Mouse (Mus musculus): Measurements from ENCODE around the gene Ugt1a2.

The Ugt1a2 gene

DNA sequence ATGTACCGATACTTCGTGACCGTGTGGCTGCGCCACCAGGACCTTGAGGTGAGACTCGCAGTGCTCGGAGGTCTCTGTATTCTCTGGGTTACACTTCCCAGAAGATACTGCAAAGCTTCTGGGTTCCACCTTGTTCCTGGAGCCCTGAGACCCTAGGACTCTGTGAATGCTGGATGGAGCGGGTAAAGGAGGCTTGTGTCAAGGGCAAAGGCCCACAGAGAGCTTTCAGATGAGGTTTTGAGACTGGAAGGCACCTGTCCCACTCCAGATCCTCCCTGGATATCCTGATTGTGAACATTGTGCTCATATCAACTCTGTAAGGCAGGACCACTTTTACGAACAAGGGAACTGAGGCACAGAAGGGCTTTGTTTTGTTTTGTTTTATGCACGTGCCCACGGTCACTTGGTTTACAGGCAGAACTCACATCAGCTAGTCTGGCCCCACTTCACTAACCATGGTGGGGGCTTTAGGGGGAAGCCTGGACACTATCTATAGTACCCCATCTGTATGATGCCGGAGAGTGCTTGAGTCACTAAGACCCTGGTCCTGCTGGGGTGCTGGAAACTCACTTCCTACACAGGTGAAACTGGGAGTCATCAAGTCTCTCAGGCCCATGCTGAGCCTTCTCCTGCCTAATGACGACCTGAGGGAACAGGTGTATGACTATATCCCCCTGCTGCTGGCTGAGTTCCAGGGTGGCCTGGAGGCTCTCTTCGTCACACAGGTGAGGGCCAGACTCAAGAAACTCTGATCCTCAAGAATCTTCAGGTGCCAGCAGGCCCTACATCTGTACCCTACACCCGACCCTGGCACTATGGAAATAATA, 33.2 kb downstream of the Ugt1a2 start:
- DNase-seq (ENCODE audit: low spot score in 2 of 2) = no peak

DNA sequence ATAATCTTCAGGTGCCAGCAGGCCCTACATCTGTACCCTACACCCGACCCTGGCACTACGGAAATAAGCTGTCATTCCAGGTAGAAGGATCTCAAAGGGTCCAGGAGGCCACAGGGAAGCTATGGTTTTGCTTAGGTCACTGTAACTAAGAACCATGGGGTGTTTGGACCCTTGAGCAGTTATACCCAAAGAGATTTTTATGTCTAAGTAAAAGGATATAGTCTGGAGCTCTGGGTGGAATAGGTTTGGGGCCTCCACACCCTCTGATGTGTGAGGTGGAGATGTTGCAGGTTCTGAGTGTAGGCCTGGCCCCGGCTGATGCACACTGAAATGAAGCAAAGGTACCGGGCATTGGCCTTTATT, 33.8 kb downstream of the Ugt1a2 start:
- DNase-seq (ENCODE audit: low spot score in 2 of 2) = no peak

DNA sequence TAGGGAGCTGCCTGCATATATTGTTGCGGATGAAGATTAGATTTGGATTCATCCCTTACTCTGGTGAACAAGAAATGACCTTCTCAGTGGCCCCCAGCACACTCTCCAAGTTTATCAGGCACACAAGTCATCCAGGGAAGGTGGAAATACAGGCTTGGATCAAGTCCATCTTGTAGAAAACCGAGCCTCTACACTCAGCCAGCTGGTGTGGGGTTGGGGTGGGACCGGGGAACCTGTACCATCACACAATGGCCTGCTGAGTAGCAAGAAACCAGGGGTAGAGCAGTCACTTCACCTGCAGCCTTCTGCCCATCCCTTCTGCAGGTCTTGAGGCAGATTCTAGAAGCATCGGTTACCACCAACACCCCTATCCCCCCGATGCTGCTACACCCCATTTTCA, 34.2 kb downstream of the Ugt1a2 start:
- no peak for DNase-seq (ENCODE audit: low spot score in 2 of 2)

DNA sequence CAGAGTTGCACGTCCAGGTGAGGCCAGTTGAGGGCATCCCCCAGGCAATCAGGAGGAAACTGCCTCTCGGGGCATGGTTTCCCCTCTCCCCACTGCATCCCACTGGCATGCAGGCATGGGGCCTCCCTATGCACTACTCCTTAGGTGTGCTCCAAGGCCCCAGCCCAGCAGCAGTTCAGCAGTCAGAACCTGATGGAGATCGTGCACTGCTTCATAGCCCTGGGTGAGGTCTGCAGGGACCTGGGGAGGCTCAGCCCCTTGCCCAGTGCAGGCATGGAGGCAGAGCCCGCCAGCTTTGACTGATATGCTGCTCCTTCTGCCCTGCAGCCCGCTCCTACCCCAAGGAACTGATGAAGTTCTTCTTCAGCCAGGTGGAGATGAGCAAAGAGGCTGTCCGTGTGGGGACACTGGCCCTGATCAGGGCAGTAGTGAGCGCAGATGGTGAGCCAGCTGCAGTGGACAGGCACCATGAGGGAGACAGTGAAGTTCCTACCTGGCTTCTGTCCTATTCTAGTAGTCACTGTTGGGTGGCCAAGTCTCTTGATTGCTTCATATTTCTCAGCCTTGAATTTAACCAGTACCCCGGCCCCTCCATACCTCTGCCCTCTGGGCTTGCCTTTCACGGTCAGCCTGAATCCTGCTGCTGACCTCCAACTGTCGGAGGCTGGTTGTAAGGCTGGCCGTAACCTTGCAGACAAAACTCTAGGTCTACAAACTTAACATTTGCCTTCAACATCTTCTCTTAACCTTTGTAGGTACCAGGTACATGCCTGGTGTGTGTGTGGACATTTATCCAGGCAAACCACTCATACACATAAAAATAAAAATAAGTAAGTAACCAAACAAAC, 34.9 kb downstream of the Ugt1a2 start:
- no peak for DNase-seq (ENCODE audit: low spot score in 2 of 2)

DNA sequence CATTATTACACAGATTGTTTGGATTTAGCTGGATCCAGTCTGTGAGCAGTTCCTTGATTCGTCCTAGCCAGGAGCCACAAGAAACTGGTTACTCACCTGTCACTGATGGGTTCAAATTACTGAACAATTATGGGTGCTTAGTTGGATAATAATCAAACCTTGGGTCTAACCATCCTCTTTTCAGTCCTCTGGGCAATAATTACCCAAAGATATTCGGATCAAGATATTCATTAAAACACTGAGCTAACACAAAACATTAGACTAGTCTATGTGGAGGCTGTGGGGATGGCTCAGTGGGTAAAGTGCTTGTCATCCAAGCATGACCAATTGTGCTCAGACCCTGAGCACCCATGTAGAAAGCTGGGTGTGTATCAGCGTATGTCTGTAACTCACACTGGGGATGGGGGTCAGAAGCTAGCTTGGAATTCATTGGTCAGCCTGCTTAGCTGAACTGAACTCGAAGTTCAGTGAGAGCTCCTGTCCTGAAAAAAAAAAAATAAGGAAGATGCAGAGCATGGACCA, 35.6 kb downstream of the Ugt1a2 start:
- no peak for DNase-seq (ENCODE audit: low spot score in 2 of 2)

DNA sequence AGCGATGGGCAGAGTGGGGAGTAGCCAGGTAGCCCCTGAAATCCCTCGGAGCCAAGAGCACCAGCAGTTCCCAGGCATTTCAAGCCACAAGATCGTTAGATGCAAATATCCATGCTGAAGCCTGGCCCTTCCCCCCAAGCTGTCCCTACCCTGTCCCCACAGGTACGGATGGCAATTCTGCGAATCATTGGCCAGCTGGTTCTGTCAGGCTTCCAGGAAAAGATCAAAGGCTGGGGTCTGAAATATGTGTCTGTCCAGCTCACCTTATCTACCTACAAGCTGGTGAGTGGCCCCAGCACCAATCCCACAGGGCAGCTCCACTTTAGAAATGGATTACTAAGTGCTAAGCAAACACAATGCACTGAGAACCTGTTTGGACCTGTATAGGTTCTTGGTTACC, 36.9 kb downstream of the Ugt1a2 start:
- no peak for DNase-seq (ENCODE audit: low spot score in 2 of 2)

DNA sequence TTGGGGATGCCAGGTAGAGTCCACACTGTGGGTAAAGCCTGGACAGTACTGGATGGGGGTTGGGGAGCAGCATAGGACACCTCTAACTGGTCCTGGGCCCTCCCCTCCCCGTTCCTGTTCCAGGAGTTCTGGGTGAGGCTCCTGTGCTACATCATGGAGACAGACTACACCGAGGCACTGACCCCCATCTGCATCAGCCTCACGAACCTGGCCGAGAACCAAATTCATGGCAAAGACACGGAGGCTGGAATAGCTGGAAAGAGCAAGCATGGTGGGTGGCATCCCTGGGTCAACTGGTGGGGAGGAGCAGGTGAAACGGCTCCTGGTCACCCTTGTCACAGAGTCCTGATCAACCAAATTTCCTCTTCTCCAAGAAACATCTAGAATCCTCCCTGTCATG, 38.4 kb downstream of the Ugt1a2 start:
- no peak for DNase-seq (ENCODE audit: low spot score in 2 of 2)

DNA sequence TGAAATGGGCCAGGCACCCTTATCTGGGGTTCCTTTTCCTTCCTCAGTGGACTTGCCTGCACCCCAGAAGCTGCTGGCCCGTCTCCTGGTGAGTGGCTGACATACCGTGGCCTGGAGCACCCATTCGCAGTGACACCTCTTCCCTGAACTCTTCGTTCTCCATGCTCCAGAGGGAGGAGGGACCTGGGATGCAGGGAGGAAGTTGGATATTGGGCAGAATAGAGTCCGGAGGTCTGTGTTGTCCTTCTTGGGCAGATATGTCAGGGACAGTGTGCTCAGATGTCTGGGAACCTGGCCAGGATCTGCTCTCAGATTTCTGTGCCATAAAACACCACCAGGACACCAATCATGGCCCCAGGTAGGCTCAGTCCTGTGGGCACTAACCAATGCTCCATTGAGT, 39.7 kb downstream of the Ugt1a2 start:
- no peak for DNase-seq (ENCODE audit: low spot score in 2 of 2)

DNA sequence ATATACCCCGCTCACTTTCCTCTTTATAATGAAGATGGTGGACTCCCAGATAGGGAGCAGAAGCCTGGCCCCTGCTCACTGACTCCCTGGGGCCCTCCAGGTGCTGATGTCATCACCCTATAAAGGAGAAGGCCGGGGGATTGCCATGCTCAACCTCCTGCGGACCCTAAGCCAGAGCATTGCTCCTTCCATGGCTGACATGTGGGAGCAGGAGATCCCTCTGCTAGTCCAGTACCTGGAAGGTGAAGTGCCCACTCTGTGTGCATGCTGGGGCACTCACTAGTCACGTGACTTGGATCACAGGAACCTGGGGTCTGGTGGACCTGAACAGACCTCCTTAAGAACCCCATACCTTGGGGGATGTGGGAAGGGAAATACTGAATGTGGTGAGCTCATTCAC, 40.2 kb downstream of the Ugt1a2 start:
- no peak for DNase-seq (ENCODE audit: low spot score in 2 of 2)

DNA sequence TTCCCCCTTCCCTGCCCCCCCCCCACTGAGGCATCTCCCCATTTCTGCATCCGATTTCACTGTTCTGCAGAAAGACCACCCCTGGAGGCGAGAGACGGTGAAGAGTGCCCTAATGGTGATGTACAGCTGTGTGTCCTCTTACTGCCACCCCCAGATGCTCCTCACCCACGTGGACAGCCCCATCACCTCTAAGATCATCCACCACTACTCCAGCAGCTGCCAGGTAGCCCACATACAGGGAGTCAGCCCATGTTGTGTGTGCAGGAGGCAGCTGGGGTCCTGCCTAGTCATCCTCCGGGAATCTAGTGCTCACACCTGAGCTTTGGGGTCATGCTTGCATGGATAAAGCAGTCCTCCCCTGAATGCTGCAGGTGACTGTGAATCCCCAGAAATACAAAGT, 43.5 kb downstream of the Ugt1a2 start:
- no peak for DNase-seq (ENCODE audit: low spot score in 2 of 2)

DNA sequence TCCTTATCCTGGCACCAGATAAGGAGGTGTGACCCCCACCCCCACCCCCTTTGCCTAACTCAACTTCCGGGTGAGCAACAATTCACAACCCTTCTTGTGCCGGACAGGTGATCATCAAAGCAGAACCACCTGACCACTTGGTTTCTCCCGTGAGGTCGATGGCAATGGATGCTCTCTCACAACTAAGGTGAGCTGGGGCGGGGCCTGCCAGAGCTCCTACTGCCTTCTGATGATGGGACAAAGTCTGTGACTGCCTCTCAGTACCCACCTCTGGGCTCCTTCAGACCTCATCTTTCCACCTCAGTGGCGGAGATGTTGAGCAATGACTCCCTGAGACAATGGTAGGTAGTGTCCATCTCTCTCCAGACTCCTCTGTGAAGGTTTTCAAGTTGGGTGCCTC, 45.5 kb downstream of the Ugt1a2 start:
- no peak for DNase-seq (ENCODE audit: low spot score in 2 of 2)

DNA sequence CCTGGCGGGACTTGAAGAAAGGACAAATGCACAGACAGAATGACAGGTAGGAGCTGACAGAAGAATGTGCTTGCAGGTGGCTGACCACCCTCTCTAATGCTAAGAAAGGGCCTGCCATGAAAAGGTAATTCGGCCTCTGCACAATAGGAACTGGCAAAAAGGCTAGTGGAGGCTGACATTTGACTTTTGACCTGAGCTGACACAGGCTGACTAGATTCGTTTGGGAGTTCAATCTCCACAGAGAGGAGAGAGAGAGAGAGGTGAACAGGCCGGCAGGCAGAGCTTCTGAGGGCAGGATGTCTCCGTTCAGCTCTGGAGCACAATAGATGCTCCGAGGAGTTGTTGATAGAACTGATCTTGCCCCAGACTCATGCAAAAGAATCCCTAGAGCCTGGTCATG, 46.0 kb downstream of the Ugt1a2 start:
- DNase-seq (ENCODE audit: low spot score in 2 of 2) = no peak

DNA sequence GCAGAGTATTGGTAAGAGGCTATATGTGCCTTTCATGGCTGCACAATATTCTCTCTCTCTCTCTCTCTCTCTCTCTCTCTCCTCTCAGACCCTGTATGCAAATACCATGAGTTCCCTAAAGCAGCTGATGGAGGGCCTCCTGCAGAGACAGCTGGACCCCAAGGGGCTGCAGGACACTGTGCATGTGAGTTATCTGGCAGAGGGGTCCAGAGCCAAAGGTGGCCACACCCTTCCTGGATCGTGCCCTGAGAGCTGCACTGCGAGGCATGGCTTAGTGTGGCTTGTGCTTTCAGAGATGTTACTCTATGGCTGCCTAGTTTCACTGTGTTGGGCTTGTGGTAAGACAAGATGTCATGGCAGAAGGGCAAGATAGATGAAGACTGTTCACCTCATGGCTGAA, 47.3 kb downstream of the Ugt1a2 start:
- DNase-seq (ENCODE audit: low spot score in 2 of 2) = no peak

DNA sequence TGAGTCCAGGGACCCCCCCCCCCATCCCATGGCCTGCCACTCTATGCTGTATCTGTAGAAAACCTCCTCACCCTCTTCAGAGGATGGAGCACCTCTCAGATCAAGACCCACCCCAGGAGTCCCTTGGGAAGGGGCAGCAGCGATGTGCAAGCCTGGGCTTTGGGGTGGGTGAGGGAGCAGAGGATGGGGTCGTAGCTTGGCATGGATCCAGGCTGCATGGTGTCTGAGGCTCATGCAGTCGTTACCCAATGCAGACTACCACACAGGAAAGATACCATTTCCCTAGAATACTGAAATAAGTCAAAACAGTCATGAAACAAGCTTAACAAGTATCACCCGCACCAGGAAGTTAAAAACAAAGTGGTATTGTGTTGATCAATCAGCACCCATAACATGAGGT, 48.3 kb downstream of the Ugt1a2 start:
- DNase-seq (ENCODE audit: low spot score in 2 of 2) = no peak

DNA sequence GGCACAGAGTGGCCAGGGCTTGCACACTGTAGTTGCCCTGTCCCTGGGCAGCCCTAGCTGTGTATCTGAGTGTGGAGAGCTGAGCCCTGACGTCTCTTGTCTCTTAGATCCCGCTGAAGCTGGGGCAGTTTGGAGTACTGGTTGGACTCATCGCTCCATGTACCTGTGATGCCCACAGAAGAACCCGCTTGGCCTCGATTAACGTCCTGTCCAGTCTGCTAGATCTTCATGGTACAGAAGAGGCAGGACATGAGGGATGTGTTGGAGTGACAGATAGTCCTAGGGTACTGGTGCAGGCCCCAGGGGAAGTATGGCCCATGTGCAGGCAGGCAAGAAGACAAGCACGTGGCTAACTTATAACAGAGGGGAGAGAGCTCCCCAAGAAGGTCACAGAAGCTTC, 49.2 kb downstream of the Ugt1a2 start:
- DNase-seq (ENCODE audit: low spot score in 2 of 2) = no peak

DNA sequence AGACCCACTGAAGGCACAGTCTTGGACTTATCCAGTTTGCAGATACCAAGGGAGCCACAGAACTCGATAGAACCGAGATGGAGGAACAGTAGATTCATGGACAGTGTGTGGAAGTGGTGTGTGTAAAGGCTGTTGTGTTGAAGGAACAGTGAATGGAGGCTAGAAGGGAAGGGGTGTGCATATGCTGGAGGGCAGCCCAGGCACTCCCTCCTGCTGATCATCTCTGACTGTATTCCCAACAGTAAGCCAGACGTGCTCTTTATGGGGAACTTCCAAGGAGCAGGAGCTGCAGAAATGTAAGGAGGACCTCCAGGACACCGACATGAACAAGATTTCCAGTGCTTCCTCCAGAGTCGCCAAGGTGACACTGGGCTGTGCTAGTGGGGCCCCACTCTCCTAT, 49.6 kb downstream of the Ugt1a2 start:
- no peak for DNase-seq (ENCODE audit: low spot score in 2 of 2)

DNA sequence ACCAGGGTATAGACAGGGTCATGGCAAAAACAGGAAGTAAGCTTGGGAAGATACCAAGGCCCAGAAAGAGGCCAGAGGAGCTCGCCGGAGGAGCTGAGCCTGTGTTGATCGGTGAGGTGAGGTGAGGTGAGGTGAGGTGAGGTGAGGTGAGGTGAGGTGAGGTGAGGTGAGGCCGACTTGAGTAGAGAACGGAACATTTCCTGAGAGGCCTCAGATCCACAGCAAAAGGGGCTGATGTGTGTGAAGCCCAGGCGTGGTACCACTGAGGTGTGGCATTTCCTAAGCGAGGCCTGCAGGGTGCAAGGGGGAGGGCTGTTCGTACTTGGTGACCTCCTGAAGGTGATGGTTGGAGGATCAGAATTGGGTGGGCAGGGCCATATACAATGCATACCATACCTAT, 52.7 kb downstream of the Ugt1a2 start:
- DNase-seq (ENCODE audit: low spot score in 2 of 2) = no peak

DNA sequence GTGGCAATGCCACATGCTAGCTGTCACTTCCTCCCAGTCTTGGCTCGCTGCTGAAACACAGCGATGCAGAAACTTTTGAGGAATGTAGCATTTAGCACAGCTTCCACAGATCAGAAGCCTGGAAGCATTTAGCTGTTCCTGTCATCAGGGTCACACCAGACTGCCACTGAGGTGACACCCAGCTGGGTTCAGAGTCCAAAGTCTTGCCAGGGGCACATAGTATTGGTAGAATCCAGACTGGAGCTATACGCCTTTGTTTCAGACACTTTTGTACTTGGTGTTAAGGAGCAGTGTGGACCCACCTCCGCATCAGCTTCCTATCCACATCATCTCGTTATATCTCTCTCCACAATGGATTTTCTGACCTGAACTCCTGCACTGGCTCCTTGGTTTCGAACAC, 53.1 kb downstream of the Ugt1a2 start:
- no peak for DNase-seq (ENCODE audit: low spot score in 2 of 2)

DNA sequence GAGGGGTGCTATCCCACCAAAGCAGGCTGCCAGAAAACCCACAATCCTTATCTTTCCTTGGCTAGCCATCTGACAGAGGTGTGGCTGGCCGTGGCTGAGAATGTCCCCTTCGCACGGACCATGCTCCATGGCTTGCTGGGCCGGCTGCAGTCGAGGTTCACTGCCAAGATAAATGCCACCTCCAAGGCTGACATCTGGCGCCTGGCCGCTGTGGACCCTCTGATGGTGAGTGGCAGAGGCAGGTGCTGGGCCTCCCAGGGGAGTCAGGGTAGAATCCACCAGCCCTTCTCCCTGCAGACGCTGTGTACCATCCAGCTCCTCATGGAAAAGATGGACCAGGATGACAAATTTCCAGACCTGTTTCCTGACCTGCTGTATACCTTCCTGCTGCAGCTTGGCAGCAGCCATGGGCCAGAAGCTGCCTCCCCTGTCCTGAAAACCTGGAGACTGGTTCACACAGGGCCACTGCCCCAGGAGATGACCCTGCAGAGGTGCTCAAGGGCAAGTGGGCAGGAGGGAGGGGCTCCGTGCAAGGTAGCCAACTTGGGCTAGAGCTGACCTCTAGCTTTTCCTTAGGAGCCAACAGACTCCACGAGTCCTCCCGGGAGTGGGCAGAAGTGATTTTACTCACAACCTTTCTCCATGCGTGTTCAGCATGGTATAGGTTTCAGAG, 54.5 kb downstream of the Ugt1a2 start:
- no peak for DNase-seq (ENCODE audit: low spot score in 2 of 2)

DNA sequence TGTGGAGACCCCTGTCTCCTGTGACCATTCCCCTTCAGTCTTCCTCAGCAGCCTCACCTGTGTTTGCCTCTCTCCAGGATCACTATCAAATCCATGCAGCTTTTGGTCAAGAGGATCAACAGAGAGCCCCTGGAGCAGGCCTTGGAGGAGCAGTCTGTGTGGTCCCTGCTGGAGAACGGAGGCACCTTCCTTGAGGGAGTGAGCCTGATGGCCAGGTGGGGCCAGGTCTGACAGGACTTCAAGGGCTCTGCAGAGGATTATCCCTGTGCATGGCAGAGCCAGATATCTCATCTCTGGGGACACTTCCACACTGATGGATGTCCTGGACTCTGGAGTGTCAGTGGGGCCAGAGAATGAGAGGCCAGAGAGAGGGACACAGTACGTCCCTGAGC, 55.1 kb downstream of the Ugt1a2 start:
- no peak for DNase-seq (ENCODE audit: low spot score in 2 of 2)

DNA sequence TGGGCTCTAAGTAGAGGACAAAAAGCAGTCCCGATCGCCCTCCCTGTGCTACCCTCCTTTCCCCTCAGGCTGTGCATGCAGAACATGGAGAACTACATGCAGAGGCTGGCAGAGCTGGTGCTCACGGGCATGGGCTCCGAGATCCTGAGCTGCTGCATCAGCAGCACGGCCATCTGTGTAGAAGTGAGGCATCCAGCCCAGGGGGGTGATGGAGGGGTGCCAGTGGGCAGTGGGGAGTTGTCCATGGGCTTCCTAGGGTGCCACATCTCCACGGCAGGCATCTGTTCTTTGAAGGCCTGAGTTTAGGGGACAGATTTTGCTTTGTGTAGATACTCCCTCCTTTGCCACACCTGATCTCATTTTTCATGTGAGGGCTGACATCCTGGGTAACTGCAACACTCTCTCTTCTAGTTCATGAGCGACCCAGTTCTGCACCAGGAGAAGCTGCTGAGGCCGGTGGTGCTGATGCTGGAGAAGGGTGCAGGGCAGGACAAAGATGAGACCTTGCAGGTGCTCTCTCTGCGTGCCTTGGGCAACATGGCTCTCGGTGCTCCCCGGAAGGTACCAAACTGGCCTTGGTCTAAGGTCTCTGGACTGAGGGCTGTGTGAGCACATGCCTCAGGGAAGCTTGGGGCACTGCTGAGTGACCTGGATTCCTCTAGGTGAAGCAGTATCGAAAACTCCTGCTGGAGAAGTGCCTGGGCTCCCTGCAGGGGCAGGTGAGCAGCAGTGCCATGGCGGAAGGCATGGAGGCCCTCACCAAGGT, 55.8 kb downstream of the Ugt1a2 start:
- DNase-seq (ENCODE audit: low spot score in 2 of 2) = no peak

Data from spleen, postnatal 36 days (tissue).